Mouse (Mus musculus) Muller cell, postnatal 12 days (primary cell): Measurements from ENCODE around the gene AC170998.1.
"Not testable (repeated sequence)": the region's sequence is repeated elsewhere in the genome, so short reads cannot be mapped to it uniquely, and the experiment has no call there.

Source experiments
- DNase-seq: peaks from one replicate; pipeline ENCODE4 v3.0.0-alpha.2; 2015; ENCODE audit errors: inconsistent ontology term

Gene AC170998.1

DNA sequence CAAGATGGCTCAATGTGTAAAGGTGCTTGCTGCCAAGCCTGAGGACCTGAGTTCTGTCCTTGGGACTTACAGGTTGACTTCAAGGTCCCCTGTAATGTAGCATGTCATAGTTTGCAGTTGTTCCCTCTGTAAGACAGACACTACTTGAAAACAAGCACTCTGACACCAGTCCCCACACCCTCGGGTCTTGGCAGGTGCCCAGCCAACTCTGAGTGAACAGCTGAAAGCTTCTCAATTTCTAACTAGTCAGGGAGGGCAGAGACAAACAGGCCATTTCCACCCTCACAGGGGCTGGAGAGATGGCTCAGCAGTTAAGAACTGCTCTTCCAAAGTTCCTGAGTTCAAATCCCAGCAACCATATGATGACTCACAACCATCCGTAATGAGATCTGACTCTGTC lies 31.6 kb downstream of the AC170998.1 start:
- no peak for DNase-seq

DNA sequence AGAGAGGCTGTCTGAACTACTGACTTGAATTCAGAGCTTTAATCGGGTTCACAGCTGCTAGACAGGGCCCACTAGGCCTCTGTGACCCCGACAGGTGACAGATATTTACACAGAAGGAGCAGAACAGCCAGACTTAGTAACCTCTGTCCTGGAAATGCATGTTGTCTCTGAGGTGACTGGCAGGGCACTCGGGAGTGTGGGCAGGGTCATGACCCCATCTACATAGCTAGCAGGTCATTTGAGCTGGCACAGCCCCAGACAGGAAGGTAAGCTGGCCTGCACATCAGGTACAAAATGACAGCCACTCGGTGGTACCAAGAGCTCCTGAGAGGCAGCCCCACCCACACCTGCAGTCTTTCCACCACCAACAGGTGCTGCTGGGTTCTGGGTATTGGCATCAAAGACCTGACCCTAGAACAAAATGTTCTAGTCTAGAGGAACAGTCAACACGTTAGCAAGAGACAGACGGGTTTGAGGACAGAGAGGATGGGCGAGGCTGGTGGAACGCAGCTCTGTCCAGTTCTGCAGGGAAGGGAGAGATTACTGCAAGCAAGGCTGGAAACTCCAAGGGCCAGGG lies 34.9 kb downstream of the AC170998.1 start:
- DNase-seq = no peak

- peak; percentile 45 for DNase-seq
These were observed 36.0 kb downstream of the AC170998.1 start for GRCm38 (mm10) chr17:28761871-28762270.

DNA sequence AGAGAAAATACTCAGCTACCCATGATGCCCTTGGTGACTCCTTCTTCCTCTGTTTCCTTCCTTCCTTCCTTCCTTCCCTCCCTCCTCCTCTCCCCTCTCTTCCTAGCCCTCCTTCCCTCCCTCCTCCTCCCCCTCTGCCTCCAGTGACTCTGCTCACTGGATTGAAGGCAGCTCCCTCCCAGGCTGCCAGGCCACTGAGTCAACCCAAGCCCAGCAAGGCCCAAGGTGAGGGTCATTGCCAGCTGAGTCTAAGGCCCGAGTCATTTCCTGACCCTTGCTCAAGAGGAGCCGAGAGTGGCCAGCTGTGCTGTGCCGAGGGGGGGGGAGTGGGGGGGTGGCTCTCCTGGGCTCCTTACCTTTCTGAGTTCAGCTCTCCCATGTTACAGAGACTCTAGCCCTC lies 40.3 kb downstream of the AC170998.1 start:
- DNase-seq = no peak

DNA sequence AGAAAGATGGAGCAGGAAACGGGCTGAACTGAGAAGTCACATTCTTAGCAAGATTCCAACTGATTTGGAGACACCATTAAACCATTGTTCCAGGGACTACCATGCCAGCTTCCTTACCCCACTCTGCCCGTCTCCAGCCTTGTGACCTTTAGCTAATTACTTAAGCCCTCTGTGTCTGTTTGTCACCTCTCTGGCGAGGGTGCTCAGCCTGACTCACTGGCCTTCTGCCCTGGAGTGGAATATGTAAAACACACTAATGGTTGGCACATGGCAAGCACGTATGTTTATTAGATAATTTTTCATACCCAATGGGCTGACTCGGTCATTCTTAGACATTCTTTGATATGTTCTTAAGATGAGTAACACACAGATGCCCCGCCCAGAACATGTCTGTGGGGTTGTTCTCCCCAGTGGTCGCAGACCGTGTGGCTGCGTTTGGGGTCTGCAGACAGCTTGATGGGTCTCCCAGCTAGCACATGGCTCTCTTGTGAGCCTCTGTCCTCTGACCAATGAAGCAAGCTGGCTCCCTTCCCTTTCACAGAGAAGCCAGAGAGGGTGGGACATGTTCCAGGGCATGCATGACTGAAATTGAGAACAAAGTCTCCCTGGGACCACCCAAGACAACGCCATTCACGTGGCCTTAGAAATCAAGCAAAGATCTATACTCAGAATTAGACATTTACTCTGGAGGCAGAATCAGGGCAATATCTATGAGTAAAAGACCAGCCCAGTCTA lies 41.1 kb downstream of the AC170998.1 start:
- no peak for DNase-seq

GRCm38 (mm10) chr17:28769121-28769874 lies 43.4 kb downstream of the AC170998.1 start, which contains the start of gene Mapk13:
Mapk13 (plus strand) TSS chr17:28769297.
- DNase-seq = no peak

- DNase-seq = no peak
These were observed 44.1 kb downstream of the AC170998.1 start for GRCm38 (mm10) chr17:28769875-28770421.

DNA sequence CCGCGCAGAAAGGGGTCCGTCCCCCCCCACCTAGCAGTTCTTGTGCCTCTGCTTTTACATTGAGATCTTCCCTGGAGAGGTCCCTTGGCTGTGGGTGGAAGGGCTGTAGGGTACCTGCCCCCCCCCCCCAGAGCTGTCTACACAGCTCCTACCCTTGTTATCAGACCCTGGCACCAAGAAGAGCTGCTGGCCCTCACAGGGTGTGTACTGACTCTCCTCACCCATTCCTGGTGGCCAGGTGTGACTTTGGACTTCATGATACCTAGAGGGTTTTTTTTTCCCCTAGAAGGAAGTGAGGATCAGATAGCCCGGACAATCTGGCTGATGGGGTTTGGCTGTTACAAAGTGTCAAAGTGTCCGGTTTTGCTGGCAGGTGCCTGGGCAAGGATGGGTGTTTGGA lies 45.4 kb downstream of the AC170998.1 start:
- no peak for DNase-seq

DNA sequence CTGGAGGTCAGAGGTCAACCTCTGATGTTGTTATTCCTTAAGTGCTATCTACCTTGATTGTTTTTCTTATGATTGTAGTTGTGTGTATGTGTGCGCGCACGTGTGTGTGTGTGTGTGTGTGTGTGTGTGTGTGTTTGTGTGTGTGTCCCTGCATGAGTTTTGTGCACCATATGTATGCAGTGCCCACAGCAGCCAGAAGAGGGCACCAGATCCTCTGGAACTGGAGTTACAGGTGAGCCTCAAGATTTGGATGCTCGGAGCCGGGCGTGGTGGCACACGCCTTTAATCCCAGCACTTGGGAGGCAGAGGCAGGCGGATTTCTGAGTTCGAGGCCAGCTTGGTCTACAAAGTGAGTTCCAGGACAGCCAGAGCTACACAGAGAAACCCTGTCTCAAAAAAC lies 48.4 kb downstream of the AC170998.1 start:
- DNase-seq = not testable (repeated sequence)

DNA sequence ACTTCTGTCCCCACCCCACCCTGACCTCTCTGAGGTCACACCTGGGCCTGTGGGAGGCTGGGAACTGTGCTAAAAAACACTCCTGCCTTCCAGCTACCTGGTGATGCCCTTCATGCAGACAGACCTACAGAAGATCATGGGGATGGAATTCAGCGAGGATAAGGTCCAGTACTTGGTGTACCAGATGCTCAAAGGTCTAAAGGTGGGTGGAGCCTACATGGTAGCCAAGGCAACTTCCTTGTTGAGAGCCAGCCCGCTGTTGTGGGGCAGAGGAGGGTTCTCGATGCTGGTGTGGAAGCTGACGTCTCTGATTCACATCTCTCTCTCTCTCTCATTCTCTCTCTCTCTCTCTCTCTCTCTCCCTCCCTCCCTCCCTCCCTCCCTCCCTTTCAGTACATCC lies 49.3 kb downstream of the AC170998.1 start:
- DNase-seq = no peak
